Mouse (Mus musculus) A20 (cell line): ENCODE results near the gene Arhgap10.

Experiments
- DNase-seq: peaks from one replicate; pipeline ENCODE4 v3.0.0-alpha.2; 2011; ENCODE audit warnings: low read depth, low spot score

The Arhgap10 gene

GRCm38 (mm10) chr8:77288492-77288891 is 229.3 kb downstream of the Arhgap10 start:
- no peak for DNase-seq

- DNase-seq, result no peak
Measured at GRCm38 (mm10) chr8:77288065-77288464, 229.7 kb downstream of the Arhgap10 start.

GRCm38 (mm10) chr8:77284473-77284872 is 233.3 kb downstream of the Arhgap10 start:
- no peak for DNase-seq

GRCm38 (mm10) chr8:77282605-77283236 is 235.0 kb downstream of the Arhgap10 start:
- DNase-seq, result no peak

- no peak for DNase-seq
Measured at GRCm38 (mm10) chr8:77279977-77280376, 237.8 kb downstream of the Arhgap10 start.

GRCm38 (mm10) chr8:77278246-77278645 is 239.5 kb downstream of the Arhgap10 start:
- DNase-seq, result no peak

GRCm38 (mm10) chr8:77276827-77277226 is 240.9 kb downstream of the Arhgap10 start:
- DNase-seq, result no peak

GRCm38 (mm10) chr8:77275571-77275970 is 242.2 kb downstream of the Arhgap10 start:
- no peak for DNase-seq

- no peak for DNase-seq
Measured at GRCm38 (mm10) chr8:77272136-77272535, 245.6 kb downstream of the Arhgap10 start.

- no peak for DNase-seq
Measured at GRCm38 (mm10) chr8:77267941-77268405, 249.8 kb downstream of the Arhgap10 start.

GRCm38 (mm10) chr8:77262216-77263009 is 255.3 kb downstream of the Arhgap10 start:
- DNase-seq, result no peak

GRCm38 (mm10) chr8:77261215-77261614 is 256.5 kb downstream of the Arhgap10 start:
- DNase-seq, result no peak

GRCm38 (mm10) chr8:77257085-77257451 is 260.7 kb downstream of the Arhgap10 start:
- no peak for DNase-seq

- no peak for DNase-seq
Measured at GRCm38 (mm10) chr8:77256450-77257084, 261.2 kb downstream of the Arhgap10 start.

GRCm38 (mm10) chr8:77254466-77254865 is 263.3 kb downstream of the Arhgap10 start:
- no peak for DNase-seq

GRCm38 (mm10) chr8:77251134-77251533 is 266.6 kb downstream of the Arhgap10 start:
- DNase-seq, result no peak

GRCm38 (mm10) chr8:77250094-77250493 is 267.7 kb downstream of the Arhgap10 start:
- DNase-seq, result no peak

GRCm38 (mm10) chr8:77241381-77241780 is 276.4 kb downstream of the Arhgap10 start:
- no peak for DNase-seq

GRCm38 (mm10) chr8:77239462-77239861 is 278.3 kb downstream of the Arhgap10 start:
- peak; percentile 19 for DNase-seq

- no peak for DNase-seq
Measured at GRCm38 (mm10) chr8:77236701-77237100, 281.1 kb downstream of the Arhgap10 start.

GRCm38 (mm10) chr8:77232411-77232810 is 285.3 kb downstream of the Arhgap10 start:
- DNase-seq, result no peak

GRCm38 (mm10) chr8:77231834-77232233 is 285.9 kb downstream of the Arhgap10 start:
- no peak for DNase-seq

- no peak for DNase-seq
Measured at GRCm38 (mm10) chr8:77231211-77231610, 286.5 kb downstream of the Arhgap10 start.
